Mouse (Mus musculus) forebrain, embryonic 14.5 days (tissue): ENCODE measurements at regions not wholly inside any gene's neighbourhood (a gene's known extent, or its start where the extent isn't known, plus 50 kb on each side); places are given as distances from the start of the nearest gene placed in this dataset.

Experiments
- ATAC-seq: fragments of 200-750 bp; cut with Nextera tagmentation; 2 replicates; pipeline ENCODE4 v1.8.0; 2017; ENCODE audit warnings: mild to moderate bottlenecking, moderate library complexity
- DNase-seq: peaks from one replicate; pipeline ENCODE4 v3.0.0-alpha.2; 2015; ENCODE audit warnings: low spot score
- H3K27ac ChIP-seq: fragments of 300-500 bp; sonication (generic); 2 replicates; pipeline ENCODE4 v1.5.1; 2014; ENCODE audit warnings: low read depth, mild to moderate bottlenecking, control low read depth, low read length, moderate library complexity
- H3K27me3 ChIP-seq: fragments of 300-500 bp; sonication (generic); replicated peaks from 2 replicates; pipeline ENCODE4 v1.6.1; 2014; ENCODE audit warnings: low read length, control low read depth, mixed read lengths; ENCODE audit not compliant: control insufficient read depth, insufficient read depth
- H3K36me3 ChIP-seq: fragments of 300-500 bp; sonication (generic); 2 replicates; pipeline ENCODE4 v1.6.1; 2014; ENCODE audit warnings: low read length, control low read depth; ENCODE audit not compliant: control insufficient read depth, insufficient read depth
- H3K4me1 ChIP-seq: fragments of 300-500 bp; sonication (generic); 2 replicates; pipeline ENCODE4 v1.6.1; 2014; ENCODE audit warnings: antibody characterized with exemption, low read length, control low read depth; ENCODE audit not compliant: control insufficient read depth, insufficient read depth
- H3K4me2 ChIP-seq: fragments of 300-500 bp; sonication (generic); 2 replicates; pipeline ENCODE4 v1.6.1; 2014; ENCODE audit warnings: mild to moderate bottlenecking, control low read depth, low read length
- H3K4me3 ChIP-seq: fragments of 300-500 bp; sonication (generic); 2 replicates; pipeline ENCODE4 v1.5.1; 2014; ENCODE audit warnings: low read depth, low read length, control low read depth
- H3K9ac ChIP-seq: fragments of 300-500 bp; sonication (generic); 2 replicates; pipeline ENCODE4 v1.6.1; 2014; ENCODE audit warnings: mild to moderate bottlenecking, low read length, control low read depth, moderate library complexity
- H3K9me3 ChIP-seq: fragments of 300-500 bp; sonication (generic); replicated peaks from 2 replicates; pipeline ENCODE4 v1.6.1; 2016; ENCODE audit warnings: low read length, control low read depth, mixed read lengths; ENCODE audit not compliant: control insufficient read depth
- WGBS: fragments of 180-500 bp; shearing (Covaris S2); extraction: QIAGEN DNeasy Blood & Tissue Kit; methylation state at CpG from one replicate; pipeline ENCODE4 v1.1.7; 2014; 5-methylcytosine and 5-hydroxymethylcytosine counted together

DNA sequence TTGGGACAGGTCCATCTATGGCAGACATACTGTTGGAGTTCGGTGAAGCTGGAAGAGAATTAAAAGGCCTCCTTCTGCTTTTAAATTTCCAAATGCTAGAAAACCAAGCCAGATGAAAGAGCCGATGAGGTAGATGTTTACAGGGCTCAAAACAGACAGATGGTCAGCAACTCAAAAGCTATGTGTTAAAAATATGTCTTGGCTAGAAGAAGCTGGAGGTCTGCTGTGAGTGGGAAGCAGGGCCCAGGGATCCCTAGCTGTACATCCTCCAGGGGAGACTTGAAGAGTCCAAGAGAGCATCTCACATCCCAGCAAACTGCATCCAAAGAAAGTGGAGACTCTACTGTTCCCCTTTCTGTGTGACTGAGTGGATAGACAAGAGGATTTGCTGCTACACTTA is 526.5 kb upstream of the Id2 start:
- H3K4me3 ChIP-seq = no peak overlapping the region
- WGBS = 90% methylated on average over 2 of the region's 2 CpGs

DNA sequence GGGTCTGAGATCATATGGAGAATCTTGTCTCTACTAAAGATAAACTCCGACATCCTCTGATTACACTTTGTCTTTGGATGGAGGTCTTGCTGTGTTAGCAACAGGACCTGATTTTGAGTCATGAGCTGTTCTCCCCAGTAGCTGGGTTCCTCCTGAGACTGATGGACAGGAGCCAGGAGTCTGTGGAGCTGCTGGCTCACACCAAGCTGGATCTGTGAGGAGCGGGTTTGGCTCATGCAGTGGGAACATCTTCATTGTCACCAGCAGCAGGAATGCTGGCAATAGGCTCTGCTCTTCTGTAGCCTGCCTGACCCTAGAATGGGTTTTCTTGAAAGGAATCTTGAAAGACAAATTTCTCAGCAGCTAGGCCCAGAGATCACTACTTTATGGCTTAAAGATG is 524.2 kb upstream of the Id2 start:
- Histone ChIP-seq H3K4me1 (no peaks in the 10 kb centered on the region), H3K27me3 (no peaks in the 10 kb centered on the region), H3K9me3 (no peaks in the 10 kb centered on the region), H3K4me2 (no peak overlapping the region), H3K27ac (no peak overlapping the region), H3K36me3 (no peaks in the 10 kb centered on the region), H3K4me3 (no peak overlapping the region), H3K9ac (no peak overlapping the region)
- ATAC-seq (no peak), DNase-seq (no peak)
- 87% methylated on average over 2 of the region's 2 CpGs for WGBS

More for the DNA sequence above, 526.5 kb upstream of the Id2 start:
- no peak for ATAC-seq
- no peaks in the 10 kb centered on the region for H3K36me3 ChIP-seq
- no peak overlapping the region for H3K9ac ChIP-seq
- H3K4me1 ChIP-seq = no peaks in the 10 kb centered on the region
- no peak for DNase-seq
- no peaks in the 10 kb centered on the region for H3K27me3 ChIP-seq
- no peaks in the 10 kb centered on the region for H3K9me3 ChIP-seq
- H3K27ac ChIP-seq = no peak overlapping the region
- no peak overlapping the region for H3K4me2 ChIP-seq

DNA sequence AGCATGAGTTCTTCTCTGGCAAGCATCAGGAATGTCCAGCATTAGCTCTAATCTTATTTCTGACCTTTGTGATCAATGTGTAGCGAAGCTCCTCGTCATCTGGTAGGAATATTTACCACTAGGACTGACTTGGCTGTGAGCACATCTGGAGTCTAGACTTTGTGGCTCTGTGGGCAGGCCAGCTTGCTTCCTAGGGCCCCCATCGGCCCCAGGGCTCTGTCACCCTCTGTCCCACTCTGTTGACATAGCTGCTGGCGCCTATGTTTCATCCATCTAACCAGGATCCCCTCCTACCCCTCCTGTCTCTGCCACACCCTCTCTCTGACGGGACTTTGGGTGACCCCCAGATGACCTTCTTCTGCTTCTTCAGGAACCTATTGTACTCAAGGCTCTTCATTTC is 520.6 kb upstream of the Id2 start:
- 73% methylated on average over 5 of the region's 5 CpGs for WGBS
- Histone ChIP-seq H3K36me3 (no peaks in the 10 kb centered on the region), H3K27ac (no peak overlapping the region), H3K4me2 (no peak overlapping the region), H3K4me1 (no peaks in the 10 kb centered on the region), H3K9me3 (no peaks in the 10 kb centered on the region), H3K9ac (no peak overlapping the region), H3K27me3 (no peaks in the 10 kb centered on the region), H3K4me3 (no peak overlapping the region)
- ATAC-seq (no peak), DNase-seq (no peak)

DNA sequence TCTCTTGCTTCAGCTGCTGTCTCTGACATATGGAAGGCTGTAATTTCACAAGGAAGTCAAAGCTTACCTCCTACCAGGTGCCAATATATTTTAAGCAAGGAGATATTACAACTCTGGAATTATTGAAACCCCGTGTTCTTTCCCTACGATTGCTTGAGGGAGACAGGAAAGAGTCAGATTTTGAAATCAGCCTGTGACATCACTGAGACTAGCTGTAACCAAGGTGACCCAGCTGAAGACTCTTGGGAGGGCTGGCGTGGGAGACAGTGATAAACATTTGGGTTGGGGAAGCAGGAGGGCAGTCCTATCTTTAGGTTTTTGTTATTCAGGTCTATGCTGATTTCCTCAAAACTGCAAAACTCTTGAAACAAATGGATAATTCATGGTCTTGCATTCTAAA is 518.4 kb upstream of the Id2 start:
- DNase-seq = no peak
- 81% methylated on average over 3 of the region's 3 CpGs for WGBS
- Histone ChIP-seq H3K9ac (no peak overlapping the region), H3K9me3 (no peaks in the 10 kb centered on the region), H3K27ac (no peak overlapping the region), H3K36me3 (no peaks in the 10 kb centered on the region), H3K4me3 (no peak overlapping the region), H3K27me3 (no peaks in the 10 kb centered on the region), H3K4me2 (no peak overlapping the region), H3K4me1 (no peaks in the 10 kb centered on the region)
- ATAC-seq = no peak

DNA sequence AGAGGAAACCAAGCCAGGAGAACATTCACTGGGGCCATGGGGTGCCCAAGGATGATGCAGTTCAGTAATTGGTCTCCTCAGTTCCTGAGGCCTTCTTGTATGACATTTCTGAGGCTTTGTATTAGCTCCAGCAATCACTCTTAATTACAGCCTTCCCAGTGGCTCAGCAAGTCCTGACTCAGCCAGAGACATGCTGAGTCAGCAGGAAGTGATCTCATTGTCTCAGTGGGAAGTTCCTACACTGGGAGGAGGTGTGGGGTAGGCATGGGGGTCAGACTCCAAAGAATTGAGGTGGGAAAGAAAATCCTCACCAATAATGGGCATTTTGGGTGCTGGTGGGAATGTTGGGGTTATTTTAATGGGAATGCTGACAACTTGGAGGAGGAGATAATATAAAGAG is 516.5 kb upstream of the Id2 start:
- H3K4me3 ChIP-seq = no peak overlapping the region
- H3K27me3 ChIP-seq = no peaks in the 10 kb centered on the region
- H3K27ac ChIP-seq = no peak overlapping the region
- no peaks in the 10 kb centered on the region for H3K36me3 ChIP-seq
- H3K9me3 ChIP-seq = no peaks in the 10 kb centered on the region
- DNase-seq (no peak), ATAC-seq (no peak)
- H3K4me2 ChIP-seq = no peak overlapping the region
- no peaks in the 10 kb centered on the region for H3K4me1 ChIP-seq
- H3K9ac ChIP-seq = no peak overlapping the region

DNA sequence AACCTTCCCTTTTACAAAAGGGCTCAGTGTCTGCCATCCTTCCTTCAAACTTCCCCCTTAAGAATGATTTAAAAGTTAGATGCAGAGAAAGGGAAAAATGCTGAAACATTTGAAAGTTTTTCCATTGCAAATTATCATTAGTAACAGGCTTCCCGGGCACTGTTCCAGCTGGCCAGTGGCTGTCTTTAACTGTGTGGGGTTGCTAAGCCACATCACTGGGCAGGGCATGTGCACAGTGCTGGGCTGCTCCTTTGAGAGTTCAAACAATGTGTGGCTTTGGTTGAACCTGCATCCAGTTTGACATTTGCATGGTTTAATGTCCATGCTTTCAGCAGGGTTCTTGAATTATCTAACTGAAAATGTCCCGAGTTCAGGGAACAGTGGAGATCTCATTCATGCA is 512.1 kb upstream of the Id2 start:
- Histone ChIP-seq H3K4me2 (no peak overlapping the region), H3K27me3 (no peaks in the 10 kb centered on the region), H3K36me3 (no peaks in the 10 kb centered on the region), H3K4me1 (no peaks in the 10 kb centered on the region), H3K4me3 (no peak overlapping the region), H3K27ac (no peak overlapping the region), H3K9me3 (no peaks in the 10 kb centered on the region), H3K9ac (no peak overlapping the region)
- DNase-seq (peak; percentile 29), ATAC-seq (peak; percentile 58; the same call in 1 of the 2 replicates)
- 50% methylated on average over 2 of the region's 2 CpGs for WGBS

DNA sequence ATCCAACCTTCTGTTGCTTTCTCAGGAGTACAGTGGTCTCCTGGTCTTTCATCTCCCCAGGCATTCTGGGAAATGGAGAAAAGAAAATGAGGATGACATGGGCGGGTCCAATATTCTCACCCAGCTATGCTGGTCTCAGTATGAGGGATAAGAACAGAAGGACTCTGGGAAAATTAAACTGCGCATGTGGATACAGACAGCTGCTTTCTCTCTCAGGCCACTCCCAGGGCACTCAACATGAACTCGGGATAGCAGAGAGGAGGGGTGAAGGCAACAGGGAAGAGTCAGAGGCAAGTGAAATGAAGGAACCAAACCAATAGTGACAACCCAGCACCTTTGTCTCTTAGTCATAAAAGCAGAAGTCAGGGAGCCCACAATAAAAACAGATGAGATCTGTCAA is 508.5 kb upstream of the Id2 start:
- Histone ChIP-seq H3K4me2 (no peak overlapping the region), H3K4me3 (no peak overlapping the region), H3K9ac (no peak overlapping the region), H3K9me3 (no peaks in the 10 kb centered on the region), H3K36me3 (no peaks in the 10 kb centered on the region), H3K27me3 (no peaks in the 10 kb centered on the region), H3K27ac (no peak overlapping the region), H3K4me1 (no peaks in the 10 kb centered on the region)
- 87% methylated on average over 3 of the region's 3 CpGs for WGBS
- no peak for DNase-seq
- ATAC-seq = no peak

DNA sequence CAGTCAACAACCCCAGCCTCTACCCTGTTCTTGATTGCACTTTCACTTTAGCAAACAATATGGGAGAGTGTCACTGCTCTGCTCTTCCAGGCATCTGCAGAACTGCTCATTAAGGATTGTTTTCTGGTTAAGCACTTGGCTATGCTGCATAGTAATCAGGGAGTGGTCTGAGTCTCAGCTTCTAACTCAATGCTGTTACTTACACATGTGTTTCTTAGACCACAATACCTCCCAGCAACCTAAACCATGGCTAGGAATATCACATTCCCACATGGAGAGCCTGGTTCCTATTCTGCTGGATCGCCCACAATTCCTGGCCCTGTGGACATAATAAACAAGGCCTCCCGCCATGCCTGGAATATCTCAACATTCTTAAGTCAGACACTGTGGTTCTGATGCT is 493.3 kb upstream of the Id2 start:
- no peak overlapping the region for H3K27ac ChIP-seq
- no peak overlapping the region for H3K4me3 ChIP-seq
- 93% methylated on average over 2 of the region's 2 CpGs for WGBS
- H3K4me2 ChIP-seq = no peak overlapping the region
- no peak overlapping the region for H3K9ac ChIP-seq
- no peak for DNase-seq
- H3K9me3 ChIP-seq = peaks cover 3% of the 10 kb centered on the region; the same call in 1 of the 2 replicates
- H3K36me3 ChIP-seq = no peaks in the 10 kb centered on the region
- H3K4me1 ChIP-seq = no peaks in the 10 kb centered on the region
- no peak for ATAC-seq
- no peaks in the 10 kb centered on the region for H3K27me3 ChIP-seq

DNA sequence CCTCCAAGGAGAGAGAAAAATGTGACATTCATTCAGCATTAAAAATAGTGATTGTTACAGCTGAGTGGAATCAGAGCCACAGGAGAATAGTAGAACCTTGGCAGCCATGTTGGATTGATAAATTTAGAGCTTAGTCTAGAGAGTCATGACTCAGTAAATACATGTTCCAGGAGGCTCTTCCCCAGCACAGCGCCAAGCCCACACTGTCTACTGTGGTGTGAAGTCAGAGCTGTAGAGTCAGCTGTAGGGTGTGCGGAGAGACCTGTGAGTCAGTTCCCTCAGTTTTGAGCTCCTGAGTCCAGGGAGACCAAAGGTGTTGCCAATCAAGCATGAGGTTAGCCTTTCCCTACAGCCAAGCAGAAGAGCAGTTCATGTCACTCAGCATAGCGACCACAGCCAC is 488.8 kb upstream of the Id2 start:
- ATAC-seq (no peak), DNase-seq (no peak)
- H3K4me3 ChIP-seq = no peak overlapping the region
- no peaks in the 10 kb centered on the region for H3K4me1 ChIP-seq
- no peaks in the 10 kb centered on the region for H3K27me3 ChIP-seq
- WGBS = 95% methylated on average over 3 of the region's 3 CpGs
- no peak overlapping the region for H3K27ac ChIP-seq
- H3K9me3 ChIP-seq = 0 out of 2 replicates have a peak, but pooled peaks cover 3% of the 10 kb centered on the region
- H3K4me2 ChIP-seq = no peak overlapping the region
- H3K36me3 ChIP-seq = no peaks in the 10 kb centered on the region
- no peak overlapping the region for H3K9ac ChIP-seq

DNA sequence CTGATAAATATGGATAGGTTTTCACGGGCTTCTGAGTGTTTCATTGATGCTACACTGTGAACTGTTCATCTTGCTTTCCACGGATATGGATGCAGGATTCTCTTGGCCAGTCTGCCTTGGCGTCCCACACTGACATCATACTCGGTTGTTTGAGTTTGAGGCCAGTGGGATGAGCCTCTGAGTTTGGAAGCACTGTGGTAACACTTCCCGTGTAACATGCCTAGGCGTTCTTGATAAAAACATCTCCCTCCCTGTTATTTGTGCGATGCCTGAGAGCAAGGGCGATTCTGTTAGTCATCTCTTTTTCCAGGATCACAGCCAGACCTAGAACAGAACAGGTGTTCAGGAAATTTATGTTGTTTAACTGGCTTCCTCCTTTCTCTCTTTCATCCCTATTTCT is 482.5 kb upstream of the Id2 start:
- Histone ChIP-seq H3K27ac (no peak overlapping the region), H3K9ac (no peak overlapping the region), H3K27me3 (no peaks in the 10 kb centered on the region), H3K9me3 (no peaks in the 10 kb centered on the region), H3K4me1 (no peaks in the 10 kb centered on the region), H3K4me2 (no peak overlapping the region), H3K36me3 (no peaks in the 10 kb centered on the region), H3K4me3 (no peak overlapping the region)
- ATAC-seq (no peak), DNase-seq (no peak)
- WGBS = 88% methylated on average over 8 of the region's 8 CpGs
